Mouse (Mus musculus) forebrain, embryonic 16.5 days (tissue): ENCODE measurements at regions not wholly inside any gene's neighbourhood (a gene's known extent, or its start where the extent isn't known, plus 50 kb on each side); places are given as distances from the start of the nearest gene placed in this dataset. TPM values are rescaled to one million over a fixed set of nuclear protein-coding genes. Genes with fewer than 3 reads are reported as not detected.

ENCODE experiments used
- microRNA-seq: library from miRNA; unstranded; fragments of <30 nt; microRNA quantifications from one replicate; pipeline ENCODE4, GENCODE M21; 2017

Small RNAs in the stretch of these regions (microRNA-seq; reads per million reads assigned to microRNA genes)
- not detected for gene Gm26455
